Mouse (Mus musculus): Measurements from ENCODE around the gene Ccser2.
A peak's percentile ranks its signal among the peaks of the same experiment; 100 is the strongest.

Gene Ccser2

DNA sequence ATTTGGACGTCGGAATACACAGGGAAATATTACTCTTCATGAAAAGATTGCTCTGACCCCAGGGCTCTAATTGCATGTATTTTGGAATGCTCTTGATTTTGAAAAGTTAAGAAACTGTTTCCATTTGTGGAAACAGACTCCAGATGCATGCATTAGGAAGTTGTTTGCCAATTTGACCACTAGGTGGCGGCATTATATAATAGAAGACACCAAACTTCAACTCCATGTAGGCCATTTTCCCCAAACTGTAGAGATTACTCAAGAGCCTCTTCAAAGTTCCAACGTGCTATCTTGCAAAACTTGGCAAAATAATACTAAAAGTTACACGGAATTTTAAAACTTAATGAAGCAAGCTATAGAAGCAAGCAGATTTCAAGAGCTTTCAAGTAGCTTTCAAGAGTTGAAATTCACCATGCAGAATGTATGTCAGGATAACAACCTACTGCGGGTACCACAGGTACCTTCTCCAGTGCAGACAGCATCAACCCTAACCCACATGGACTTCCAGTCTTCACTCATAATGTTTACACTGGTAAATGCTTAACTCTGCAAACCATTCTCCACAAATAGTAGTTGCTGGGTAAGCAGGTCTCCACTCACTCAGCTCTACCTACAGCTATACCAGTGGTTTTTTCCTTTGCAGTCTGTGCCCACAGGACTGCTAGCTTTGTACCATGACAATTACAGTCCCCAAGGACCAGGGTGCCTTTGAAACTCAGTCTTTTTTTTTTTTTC, 101.4 kb downstream of the Ccser2 start:
- peak; percentile 82 for DNase-seq

DNA sequence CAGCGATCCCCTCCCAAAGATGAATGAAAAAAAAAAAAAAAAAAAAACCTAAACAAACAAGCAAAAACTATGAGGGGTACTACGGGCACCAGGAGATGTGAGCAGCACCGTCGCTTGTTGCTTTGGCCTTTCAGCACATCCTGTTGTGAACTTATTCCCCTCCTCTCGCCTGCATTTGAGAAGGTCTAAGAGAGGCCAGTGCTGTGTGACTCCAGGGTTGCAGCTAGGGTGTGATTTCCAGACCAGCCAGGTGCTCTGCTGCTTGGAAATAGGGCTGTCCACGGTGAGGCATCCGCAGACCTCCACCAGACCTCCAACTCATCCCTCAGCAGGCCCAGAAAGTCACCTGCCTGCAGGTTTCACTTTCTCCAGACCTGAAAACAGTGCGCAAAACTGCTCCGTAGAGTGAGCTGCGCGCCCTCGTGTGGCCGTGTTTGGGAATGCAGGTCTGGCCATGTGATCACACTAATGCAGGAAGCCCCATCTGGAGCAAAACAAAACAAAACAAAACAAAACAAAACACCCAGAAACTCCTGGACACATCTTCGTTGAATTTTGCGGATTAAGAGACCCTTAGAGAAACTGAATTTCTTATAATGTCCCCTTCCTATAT, 104.6 kb downstream of the Ccser2 start:
- peak; percentile 94 for DNase-seq

DNA sequence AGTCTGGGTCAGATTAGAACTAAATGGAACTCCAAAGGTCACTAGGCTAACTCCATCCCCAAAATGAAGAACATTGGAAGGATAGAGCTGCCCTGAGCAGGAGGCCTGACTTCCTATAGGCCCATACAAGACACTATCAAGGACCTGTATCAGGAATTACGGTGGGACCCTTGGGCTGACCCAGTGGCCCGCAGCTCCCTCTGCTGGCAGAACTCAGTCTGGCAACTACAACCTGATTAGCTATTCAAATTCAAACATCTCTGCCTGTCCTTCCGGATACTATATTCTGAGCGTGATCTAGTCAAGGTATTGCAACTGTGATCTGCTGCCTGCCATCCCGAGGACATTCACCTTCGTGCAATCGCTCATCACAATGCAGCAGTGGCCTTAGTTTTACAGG, 106.2 kb downstream of the Ccser2 start:
- peak; percentile 68 for DNase-seq

DNA sequence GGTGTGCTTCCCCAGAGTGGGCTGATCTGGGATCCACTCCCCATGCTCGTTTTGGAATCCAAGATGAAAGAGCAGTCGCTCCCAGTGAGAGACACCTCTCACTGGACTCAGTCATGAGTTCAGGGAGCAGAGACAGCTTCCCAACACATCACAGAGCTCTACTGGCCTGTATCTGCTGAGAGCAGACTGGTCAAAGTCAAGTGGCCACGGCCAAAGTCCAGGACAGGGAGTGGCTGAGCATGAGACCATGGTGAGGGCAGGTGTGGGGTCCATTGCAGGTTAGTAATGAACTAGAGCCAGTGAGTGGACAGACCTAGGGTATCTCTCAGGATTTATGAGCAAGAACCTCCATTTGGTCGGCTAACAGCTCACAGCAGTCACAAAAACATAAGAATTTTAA, 109.6 kb downstream of the Ccser2 start:
- DNase-seq = no peak

GRCm38 (mm10) chr14:36852972-36853371, 115.6 kb downstream of the Ccser2 start:
- DNase-seq = peak; percentile 53

GRCm38 (mm10) chr14:36848860-36849259, 119.7 kb downstream of the Ccser2 start:
- no peak for DNase-seq

Measured in kidney, postnatal 10 days (tissue).